Mouse (Mus musculus) heart, embryonic 15.5 days (tissue): ENCODE results near the gene Ccdc88a. TPM values are rescaled to one million over a fixed set of nuclear protein-coding genes. Genes with fewer than 3 reads are reported as not detected.
A peak's percentile ranks its signal among the peaks of the same experiment; 100 is the strongest.

Experiments used
- ATAC-seq: fragments of 200-750 bp; cut with Nextera tagmentation; replicated peaks from 2 replicates; pipeline ENCODE4 v1.8.0; 2017; ENCODE audit warnings: low read depth, moderate TSS enrichment; ENCODE audit not compliant: insufficient number of reproducible peaks, insufficient read depth, low FRiP score
- H3K27ac ChIP-seq: fragments of 300-500 bp; sonication (generic); 2 replicates; pipeline ENCODE4 v1.5.1; 2015; ENCODE audit warnings: mild to moderate bottlenecking, inconsistent platforms
- H3K27me3 ChIP-seq: fragments of 300-500 bp; sonication (generic); 2 replicates; pipeline ENCODE4 v1.6.1; 2015; ENCODE audit warnings: inconsistent platforms
- H3K36me3 ChIP-seq: fragments of 300-500 bp; sonication (generic); 2 replicates; pipeline ENCODE4 v1.6.1; 2015; ENCODE audit warnings: mild to moderate bottlenecking, inconsistent platforms
- H3K4me1 ChIP-seq: fragments of 300-500 bp; sonication (generic); replicated peaks from 2 replicates; pipeline ENCODE4 v1.6.1; 2015; ENCODE audit warnings: inconsistent platforms
- H3K4me2 ChIP-seq: fragments of 300-500 bp; sonication (generic); 2 replicates; pipeline ENCODE4 v1.6.1; 2015; ENCODE audit warnings: inconsistent platforms, mild to moderate bottlenecking, moderate library complexity
- H3K4me3 ChIP-seq: fragments of 300-500 bp; sonication (generic); 2 replicates; pipeline ENCODE4 v1.5.1; 2015; ENCODE audit warnings: mild to moderate bottlenecking, inconsistent platforms
- H3K9ac ChIP-seq: fragments of 300-500 bp; sonication (generic); 2 replicates; pipeline ENCODE4 v1.6.1; 2015; ENCODE audit warnings: mild to moderate bottlenecking, inconsistent platforms
- H3K9me3 ChIP-seq: fragments of 300-500 bp; sonication (generic); replicated peaks from 2 replicates; pipeline ENCODE4 v1.6.1; 2016; ENCODE audit warnings: inconsistent platforms
- WGBS: fragments of 180-500 bp; shearing (Covaris S2); methylation state at CpG from one replicate; pipeline ENCODE4 v1.1.7; 2015; ENCODE audit warnings: mixed read lengths; 5-methylcytosine and 5-hydroxymethylcytosine counted together
- polyA plus RNA-seq: library from polyadenylated mRNA; unstranded; fragments of >200 nt; fragmentation: Nextera tagmentation; extraction: Ambion mirVana; gene quantifications from 2 replicates; pipeline ENCODE4 v1.2.1, GENCODE M21; 2015

The Ccdc88a gene
- polyA plus RNA-seq, 1 experiment from 2014 or later: 23.0 TPM

- peaks cover 21% of the 10 kb centered on the region for H3K36me3 ChIP-seq
- no peaks in the 10 kb centered on the region for H3K9me3 ChIP-seq
- no peak overlapping the region for H3K4me3 ChIP-seq
- no peak overlapping the region for H3K4me2 ChIP-seq
- no peak for ATAC-seq
- no peaks in the 10 kb centered on the region for H3K27me3 ChIP-seq
- no peaks in the 10 kb centered on the region for H3K4me1 ChIP-seq
- H3K27ac ChIP-seq: no peak overlapping the region
- H3K9ac ChIP-seq: no peak overlapping the region
These were observed 101.2 kb downstream of the Ccdc88a start for GRCm38 (mm10) chr11:29474676-29475075.

- Histone ChIP-seq H3K4me2 (no peak overlapping the region), H3K9ac (no peak overlapping the region), H3K27ac (no peak overlapping the region), H3K4me3 (no peak overlapping the region), H3K9me3 (no peaks in the 10 kb centered on the region), H3K27me3 (no peaks in the 10 kb centered on the region), H3K36me3 (peaks cover 15% of the 10 kb centered on the region; the same call in 1 of the 2 replicates), H3K4me1 (no peaks in the 10 kb centered on the region)
- 95% methylated on average over 1 of the region's 1 CpGs for WGBS
- no peak for ATAC-seq
These were observed 119.7 kb downstream of the Ccdc88a start for GRCm38 (mm10) chr11:29493135-29493534.

GRCm38 (mm10) chr11:29496962-29497361, 123.5 kb downstream of the Ccdc88a start:
- ATAC-seq: no peak
- Histone ChIP-seq H3K4me1 (no peaks in the 10 kb centered on the region), H3K9me3 (no peaks in the 10 kb centered on the region), H3K27ac (no peak overlapping the region), H3K4me3 (no peak overlapping the region), H3K36me3 (peaks cover 20% of the 10 kb centered on the region), H3K9ac (no peak overlapping the region), H3K4me2 (no peak overlapping the region), H3K27me3 (no peaks in the 10 kb centered on the region)
- WGBS: 69% methylated on average over 3 of the region's 3 CpGs

- no peak overlapping the region for H3K27ac ChIP-seq
- no peaks in the 10 kb centered on the region for H3K27me3 ChIP-seq
- no peak overlapping the region for H3K4me2 ChIP-seq
- H3K9me3 ChIP-seq: no peaks in the 10 kb centered on the region
- no peak for ATAC-seq
- H3K4me3 ChIP-seq: no peak overlapping the region
- H3K36me3 ChIP-seq: peaks cover 32% of the 10 kb centered on the region
- H3K9ac ChIP-seq: no peak overlapping the region
- WGBS: 80% methylated on average over 10 of the region's 10 CpGs
- no peaks in the 10 kb centered on the region for H3K4me1 ChIP-seq
These were observed 130.8 kb downstream of the Ccdc88a start for GRCm38 (mm10) chr11:29503948-29504893.

GRCm38 (mm10) chr11:29504899-29505625, 131.6 kb downstream of the Ccdc88a start:
- H3K4me3 ChIP-seq: no peak overlapping the region
- H3K27ac ChIP-seq: no peak overlapping the region
- no peaks in the 10 kb centered on the region for H3K27me3 ChIP-seq
- no peak for ATAC-seq
- H3K36me3 ChIP-seq: peaks cover 29% of the 10 kb centered on the region
- no peaks in the 10 kb centered on the region for H3K4me1 ChIP-seq
- 80% methylated on average over 2 of the region's 2 CpGs for WGBS
- H3K9ac ChIP-seq: no peak overlapping the region
- no peak overlapping the region for H3K4me2 ChIP-seq
- no peaks in the 10 kb centered on the region for H3K9me3 ChIP-seq

GRCm38 (mm10) chr11:29509421-29509820, 136.0 kb downstream of the Ccdc88a start:
- peaks cover 25% of the 10 kb centered on the region for H3K36me3 ChIP-seq
- no peaks in the 10 kb centered on the region for H3K27me3 ChIP-seq
- H3K4me3 ChIP-seq: no peak overlapping the region
- no peak overlapping the region for H3K9ac ChIP-seq
- WGBS: 94% methylated on average over 1 of the region's 1 CpGs
- H3K4me1 ChIP-seq: peaks cover 5% of the 10 kb centered on the region; the same call in 1 of the 2 replicates
- no peaks in the 10 kb centered on the region for H3K9me3 ChIP-seq
- H3K27ac ChIP-seq: no peak overlapping the region
- H3K4me2 ChIP-seq: no peak overlapping the region
- no peak for ATAC-seq

- no peak overlapping the region for H3K4me2 ChIP-seq
- no peaks in the 10 kb centered on the region for H3K27me3 ChIP-seq
- H3K9ac ChIP-seq: no peak overlapping the region
- no peak overlapping the region for H3K4me3 ChIP-seq
- ATAC-seq: no peak
- no peak overlapping the region for H3K27ac ChIP-seq
- no peaks in the 10 kb centered on the region for H3K9me3 ChIP-seq
- H3K4me1 ChIP-seq: peaks cover 8% of the 10 kb centered on the region; the same call in 1 of the 2 replicates
- peaks cover 14% of the 10 kb centered on the region; the same call in 1 of the 2 replicates for H3K36me3 ChIP-seq
- WGBS: 90% methylated on average over 4 of the region's 4 CpGs
These were observed 139.5 kb downstream of the Ccdc88a start for GRCm38 (mm10) chr11:29512818-29513535.

GRCm38 (mm10) chr11:29514325-29514681, 140.8 kb downstream of the Ccdc88a start:
- Histone ChIP-seq H3K4me2 (peak overlapping the region; percentile 82), H3K36me3 (peaks cover 14% of the 10 kb centered on the region; the same call in 1 of the 2 replicates), H3K9me3 (no peaks in the 10 kb centered on the region), H3K27ac (peak overlapping the region; percentile 83), H3K4me1 (peaks cover 8% of the 10 kb centered on the region; the same call in 1 of the 2 replicates), H3K4me3 (peak overlapping the region; percentile 74), H3K27me3 (no peaks in the 10 kb centered on the region), H3K9ac (peak overlapping the region; percentile 71)
- no peak for ATAC-seq
- 19% methylated on average over 10 of the region's 10 CpGs for WGBS

GRCm38 (mm10) chr11:29514682-29515412, 141.4 kb downstream of the Ccdc88a start, which contains the start of gene Prorsd1:
Gene Prorsd1, minus strand, starts transcription at chr11:29515033.
- peak within 1 kb of the TSS; percentile 82 for H3K4me2 ChIP-seq
- H3K27ac ChIP-seq: peak within 1 kb of the TSS; percentile 83
- peak within 1 kb of the TSS; percentile 74 for H3K4me3 ChIP-seq
- H3K9ac ChIP-seq: peak within 1 kb of the TSS; percentile 71
- H3K36me3 ChIP-seq: peaks cover 14% of the 10 kb centered on the region; the same call in 1 of the 2 replicates
- H3K4me1 ChIP-seq: peaks cover 8% of the 10 kb centered on the region; the same call in 1 of the 2 replicates
- 2% methylated on average over 40 of the region's 40 CpGs for WGBS
- ATAC-seq: peak; percentile 99
- no peaks in the 10 kb centered on the region for H3K9me3 ChIP-seq
- no peaks in the 10 kb centered on the region for H3K27me3 ChIP-seq

GRCm38 (mm10) chr11:29525988-29526794, 152.7 kb downstream of the Ccdc88a start, which contains the start of gene Mtif2:
Gene Mtif2, plus strand, starts transcription at chr11:29526408.
- 2% methylated on average over 47 of the region's 47 CpGs for WGBS
- H3K36me3 ChIP-seq: peaks cover 15% of the 10 kb centered on the region; the same call in 1 of the 2 replicates
- peak within 1 kb of the TSS; percentile 73 for H3K27ac ChIP-seq
- ATAC-seq: peak; percentile 91
- peak within 1 kb of the TSS; percentile 76 for H3K9ac ChIP-seq
- peak within 1 kb of the TSS; percentile 65 for H3K4me3 ChIP-seq
- H3K4me1 ChIP-seq: peaks cover 4% of the 10 kb centered on the region
- peak within 1 kb of the TSS; percentile 78 for H3K4me2 ChIP-seq
- no peaks in the 10 kb centered on the region for H3K27me3 ChIP-seq
- H3K9me3 ChIP-seq: no peaks in the 10 kb centered on the region
